Mouse (Mus musculus) adrenal gland, postnatal 10 days (tissue): ENCODE results near the gene Pax4. TPM values are rescaled to one million over a fixed set of nuclear protein-coding genes. Genes with fewer than 3 reads are reported as not detected.

ENCODE experiments used
- DNase-seq: peaks from one replicate; pipeline ENCODE4 v3.0.0; 2021; ENCODE audit warnings: mixed read lengths
- long read RNA-seq, 2 experiments: library from polyadenylated mRNA; stranded (forward); transcript quantifications; one replicate each; pipeline ENCODE4 v2.0.0; 2021
- total RNA-seq, 2 experiments: library from RNA; stranded (reverse); gene quantifications; 2 replicates each; pipeline ENCODE4 v1.2.3; 2021

Pax4 gene
- total RNA-seq = not detected
- long read RNA-seq, experiment 1 = 0 reads
- long read RNA-seq, experiment 2 = 0 reads

- no peak for DNase-seq
These were observed at the start of gene Pax4 for GRCm38 (mm10) chr6:28449253-28449652. TSS of gene Pax4 (minus strand) at chr6:28449353.

GRCm38 (mm10) chr6:28497837-28498236 lies 48.7 kb upstream of the Pax4 start:
- peak; percentile 41 for DNase-seq

- no peak for DNase-seq
These were observed 42.0 kb upstream of the Pax4 start for GRCm38 (mm10) chr6:28491198-28491597.

- DNase-seq = no peak
These were observed 41.5 kb upstream of the Pax4 start for GRCm38 (mm10) chr6:28490612-28491011.

- DNase-seq = no peak
These were observed 39.2 kb upstream of the Pax4 start for GRCm38 (mm10) chr6:28488204-28488851.

- no peak for DNase-seq
These were observed 37.8 kb upstream of the Pax4 start for GRCm38 (mm10) chr6:28486905-28487304.

- no peak for DNase-seq
These were observed 37.3 kb upstream of the Pax4 start for GRCm38 (mm10) chr6:28486471-28486870.

GRCm38 (mm10) chr6:28486008-28486407 lies 36.9 kb upstream of the Pax4 start:
- no peak for DNase-seq

- DNase-seq = no peak
These were observed 33.7 kb upstream of the Pax4 start for GRCm38 (mm10) chr6:28482711-28483315.

GRCm38 (mm10) chr6:28480752-28481492 lies 31.8 kb upstream of the Pax4 start:
- DNase-seq = no peak

GRCm38 (mm10) chr6:28479865-28480751 lies 31.0 kb upstream of the Pax4 start:
- peak; percentile 98 for DNase-seq

- DNase-seq = no peak
These were observed 25.7 kb upstream of the Pax4 start, which contains the start of gene Snd1 for GRCm38 (mm10) chr6:28474839-28475238. TSS of gene Snd1 (plus strand) at chr6:28475139.

GRCm38 (mm10) chr6:28474211-28474610 lies 25.1 kb upstream of the Pax4 start:
- DNase-seq = no peak

- DNase-seq = no peak
These were observed 22.3 kb upstream of the Pax4 start for GRCm38 (mm10) chr6:28471284-28472035.

- no peak for DNase-seq
These were observed 21.5 kb upstream of the Pax4 start for GRCm38 (mm10) chr6:28470621-28471020.

- DNase-seq = no peak
These were observed 21.0 kb upstream of the Pax4 start for GRCm38 (mm10) chr6:28470017-28470602.

GRCm38 (mm10) chr6:28464630-28465029 lies 15.5 kb upstream of the Pax4 start:
- no peak for DNase-seq

GRCm38 (mm10) chr6:28460534-28460933 lies 11.4 kb upstream of the Pax4 start:
- peak; percentile 87 for DNase-seq

GRCm38 (mm10) chr6:28459221-28459668 lies 10.1 kb upstream of the Pax4 start:
- no peak for DNase-seq

GRCm38 (mm10) chr6:28450977-28451376 lies 1.8 kb upstream of the Pax4 start:
- no peak for DNase-seq

GRCm38 (mm10) chr6:28450481-28450880 lies 1.3 kb upstream of the Pax4 start:
- no peak for DNase-seq
